Mouse (Mus musculus) right cerebral cortex, postnatal 25 days (tissue): Measurements from ENCODE around the gene Tcf19.
"Not testable (repeated sequence)": the region's sequence is repeated elsewhere in the genome, so short reads cannot be mapped to it uniquely, and the experiment has no call there.

ENCODE experiments used
- DNase-seq: peaks from one replicate; pipeline ENCODE4 v3.0.0; 2022

The Tcf19 gene

GRCm38 (mm10) chr17:35469842-35470751 is 46.5 kb downstream of the Tcf19 start, which contains the start of gene H2-Q10:
H2-Q10 (plus strand) TSS chr17:35470089.
- DNase-seq: no peak

GRCm38 (mm10) chr17:35468936-35469335 is 47.7 kb downstream of the Tcf19 start:
- not testable (repeated sequence) for DNase-seq

- not testable (repeated sequence) for DNase-seq
Measured at GRCm38 (mm10) chr17:35465651-35466050, 51.0 kb downstream of the Tcf19 start.
